Mouse (Mus musculus): ENCODE measurements at regions not wholly inside any gene's neighbourhood (a gene's known extent, or its start where the extent isn't known, plus 50 kb on each side); places are given as distances from the start of the nearest gene placed in this dataset.

- TF ChIP-seq POLR2AphosphoS5 (IDR thresholded peaks at IDR 0.05; ENCODE audit: insufficient replicate concordance, low read depth, low read length) (no peak), CTCF (IDR thresholded peaks at IDR 0.05; ENCODE audit: low read depth, low read length) (no peak)
Observed at GRCm38 (mm10) chr14:100749737-100750541, 450.2 kb downstream of the Prr30 start.
